Mouse (Mus musculus) heart, postnatal 25 days (tissue): ENCODE measurements around the gene Iqcf6. TPM values are rescaled to one million over a fixed set of nuclear protein-coding genes. Genes with fewer than 3 reads are reported as not detected.
A peak's percentile ranks its signal among the peaks of the same experiment; 100 is the strongest.

ENCODE experiments used
- DNase-seq: peaks from one replicate; pipeline ENCODE4 v3.0.0; 2022; ENCODE audit warnings: low spot score
- intact Hi-C: fragments of 180-260 bp; cut with DNase I; formaldehyde crosslinking; loops from one replicate; pipeline ENCODE4 v1.15.1; 2025
- total RNA-seq, 2 experiments: library from RNA; stranded (reverse); gene quantifications; 2 replicates each; pipeline ENCODE4 v1.2.3; 2021

Iqcf6 gene
- total RNA-seq, 2 experiments from 2014 or later, result not detected

DNA sequence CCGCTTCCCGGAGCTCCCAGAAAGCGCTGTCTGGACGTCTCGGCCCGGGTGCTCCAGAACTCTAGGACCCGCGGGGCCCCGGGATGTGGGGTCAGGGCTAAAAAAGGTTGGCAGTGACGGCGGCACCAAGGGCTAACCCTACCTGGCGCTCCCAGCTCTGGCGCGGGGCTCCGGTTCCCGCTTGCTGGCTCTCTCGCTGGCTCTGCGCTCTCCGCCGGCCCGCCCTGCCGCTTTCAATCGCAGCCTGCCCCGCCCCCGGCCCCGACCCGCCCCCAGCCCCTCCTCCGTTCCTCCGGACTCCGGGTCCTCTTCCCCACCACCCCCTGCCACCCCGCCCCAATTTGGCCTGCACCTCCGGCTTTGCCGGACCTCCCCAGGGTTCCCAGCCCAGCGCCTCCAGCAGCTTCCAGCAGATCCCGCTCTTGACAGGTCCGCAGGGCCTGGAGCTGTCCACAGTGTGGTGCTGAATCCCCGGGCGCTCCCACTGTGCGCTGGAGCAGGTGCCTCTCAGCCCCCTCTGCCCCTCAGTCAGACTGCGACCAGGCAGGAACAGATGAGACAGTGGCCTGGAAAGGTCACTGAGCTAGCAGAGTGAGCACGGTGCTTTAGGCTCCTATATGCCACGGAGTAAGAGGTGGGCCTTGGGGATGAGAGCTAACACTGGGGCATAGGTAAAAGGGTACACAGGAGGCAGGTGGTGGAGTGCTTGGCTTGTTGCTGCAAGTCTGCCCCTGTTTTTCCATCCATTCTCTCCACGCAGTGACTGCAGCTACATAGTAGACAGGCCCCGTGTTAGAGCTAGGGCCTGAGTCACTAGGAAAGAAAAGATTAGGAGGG is 29.7 kb downstream of the Iqcf6 start, which contains the start of gene Grm2:
Gene Grm2, minus strand, starts transcription at position 199 of the 837 bp plus-strand sequence.
- DNase-seq, result no peak
- intact Hi-C loops, result no loop called here

DNA sequence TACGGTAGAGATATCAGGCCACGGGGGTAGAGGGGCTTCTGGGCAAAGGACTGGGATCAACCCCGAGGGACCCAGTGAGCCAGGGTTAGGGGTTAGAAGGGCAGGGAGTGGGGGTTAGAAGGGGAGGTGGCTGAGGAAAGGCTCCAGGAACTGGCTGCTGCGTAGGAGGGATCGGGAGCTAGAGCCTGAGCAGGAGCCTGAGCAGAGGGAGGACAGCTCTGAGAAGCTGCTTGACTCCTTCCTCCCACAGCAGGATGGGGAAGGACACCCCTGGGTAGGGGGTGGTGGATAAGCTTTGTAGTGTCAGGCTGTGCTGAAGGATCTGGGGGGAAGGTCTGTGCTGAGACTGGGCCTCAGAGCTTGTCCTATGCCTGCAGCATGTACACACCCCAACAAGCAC is 30.4 kb downstream of the Iqcf6 start:
- intact Hi-C loops, result no loop called here
- no peak for DNase-seq

DNA sequence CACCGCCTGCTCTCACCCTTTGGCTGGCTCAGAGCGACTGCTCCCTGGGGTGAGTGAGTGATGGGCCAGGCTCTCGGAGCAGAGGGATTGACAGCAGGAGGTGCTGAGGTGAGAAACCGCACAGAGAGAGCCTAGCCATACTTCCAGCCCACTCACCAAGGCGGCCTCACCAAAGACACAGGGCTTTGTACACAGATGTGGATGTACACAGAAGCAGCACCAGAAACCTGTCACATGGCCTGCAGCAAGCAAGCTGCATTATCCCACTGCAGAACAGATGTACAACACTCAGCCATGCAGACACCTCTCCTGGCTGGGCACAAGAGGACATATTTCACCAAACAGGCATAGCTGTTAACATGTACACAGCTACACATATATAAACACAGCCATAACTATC is 31.2 kb downstream of the Iqcf6 start:
- intact Hi-C loops, result no loop called here
- no peak for DNase-seq

DNA sequence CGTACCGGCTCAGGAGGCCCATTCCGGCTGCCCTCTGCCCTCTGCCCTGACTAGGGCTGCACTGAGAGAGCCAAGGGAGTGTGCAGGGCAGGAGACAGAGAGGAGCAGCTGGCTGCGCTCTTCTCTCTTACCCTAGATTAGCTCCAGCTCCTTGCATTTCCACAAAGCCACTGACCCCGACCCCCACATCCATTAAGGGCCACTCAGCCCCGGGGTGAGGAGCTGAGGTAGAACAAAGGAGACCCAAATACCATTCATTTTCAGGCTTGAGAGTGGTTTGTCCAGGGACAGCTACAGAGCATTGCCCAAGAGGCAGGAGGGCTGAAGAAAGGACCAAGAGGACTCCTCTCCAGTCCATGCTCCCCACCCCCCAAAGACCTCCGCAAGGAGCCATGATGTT is 33.1 kb downstream of the Iqcf6 start:
- intact Hi-C loops, result no loop called here
- DNase-seq, result no peak

DNA sequence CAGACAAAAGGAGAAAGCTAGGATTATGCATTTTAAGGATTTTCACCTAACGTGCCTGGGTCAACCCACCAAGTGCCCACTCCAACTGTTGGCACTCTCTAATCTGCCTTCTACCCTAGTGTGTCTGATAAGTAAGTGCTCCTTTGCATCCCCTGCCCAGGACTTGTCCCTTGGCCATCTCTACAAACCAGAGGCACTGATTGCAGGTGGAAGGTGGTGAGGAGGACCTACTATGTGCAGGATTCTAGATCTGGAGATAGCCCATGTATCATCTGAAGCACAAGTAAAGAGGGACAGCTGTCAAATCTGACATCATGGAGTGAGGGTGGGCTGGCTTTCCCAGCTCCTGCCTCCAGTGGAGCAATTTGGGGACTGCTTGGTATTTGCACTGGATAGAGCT is 33.6 kb downstream of the Iqcf6 start:
- intact Hi-C loops, result no loop called here
- no peak for DNase-seq

DNA sequence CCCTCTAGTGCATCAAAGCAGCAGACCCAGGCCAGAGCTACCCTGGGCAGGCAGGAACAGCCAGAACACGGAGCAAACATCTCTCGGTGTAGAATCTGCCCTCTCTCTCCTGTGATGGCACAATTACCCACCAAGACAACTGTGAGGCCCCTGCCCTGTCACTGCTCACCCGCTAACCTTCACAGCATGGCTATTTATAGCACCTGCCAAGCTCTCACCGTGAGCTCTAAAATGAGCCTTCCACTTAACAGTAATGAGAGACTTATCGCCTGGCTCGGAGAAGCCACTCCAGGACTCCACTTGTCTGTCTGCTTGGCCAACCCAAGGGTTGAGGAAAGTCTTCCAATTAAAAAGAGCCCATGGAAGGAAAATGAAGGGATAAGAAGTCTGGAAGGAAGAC is 36.8 kb downstream of the Iqcf6 start:
- intact Hi-C loops, result no loop called here
- no peak for DNase-seq

DNA sequence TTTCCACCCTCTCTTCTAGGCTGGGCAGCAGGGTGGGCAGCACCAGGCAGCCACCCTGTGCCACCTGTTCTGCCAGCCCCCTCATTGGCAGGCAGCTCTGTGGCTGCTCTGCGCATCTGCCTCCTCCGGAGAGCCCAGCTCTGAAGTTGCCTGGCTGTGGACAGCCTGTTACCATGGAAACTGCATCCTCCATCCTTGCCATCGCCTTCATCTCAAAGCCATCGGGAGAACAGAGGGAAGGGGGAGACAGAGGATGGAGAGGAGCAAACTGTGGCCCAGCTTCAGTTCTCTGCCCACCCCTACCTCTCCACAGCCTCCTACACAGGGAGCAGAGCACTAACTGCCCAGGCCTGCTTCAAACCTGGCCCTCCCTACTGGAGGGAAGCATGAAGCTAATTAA is 38.1 kb downstream of the Iqcf6 start:
- intact Hi-C loops, result no loop called here
- DNase-seq, result no peak

DNA sequence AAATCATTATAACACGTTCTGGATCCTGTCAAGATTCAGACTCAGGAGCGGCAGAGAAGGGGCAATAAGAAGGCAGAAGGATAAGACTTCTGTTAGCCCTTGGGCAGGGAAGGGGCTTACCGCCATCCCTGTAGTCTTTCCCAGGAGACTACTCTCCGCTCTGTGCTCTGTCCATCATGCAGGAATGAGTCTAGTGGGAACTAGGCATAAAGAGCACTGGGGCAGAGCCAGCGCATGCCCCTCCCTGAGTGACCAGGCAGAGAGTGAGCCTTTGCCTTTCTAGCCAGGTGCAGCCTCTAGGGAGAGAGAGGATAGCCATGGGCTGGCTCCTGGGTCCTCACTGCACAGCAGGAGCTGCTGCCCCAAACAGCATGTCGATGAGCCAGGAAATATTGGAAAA is 38.5 kb downstream of the Iqcf6 start:
- intact Hi-C loops, result no loop called here
- DNase-seq, result no peak

DNA sequence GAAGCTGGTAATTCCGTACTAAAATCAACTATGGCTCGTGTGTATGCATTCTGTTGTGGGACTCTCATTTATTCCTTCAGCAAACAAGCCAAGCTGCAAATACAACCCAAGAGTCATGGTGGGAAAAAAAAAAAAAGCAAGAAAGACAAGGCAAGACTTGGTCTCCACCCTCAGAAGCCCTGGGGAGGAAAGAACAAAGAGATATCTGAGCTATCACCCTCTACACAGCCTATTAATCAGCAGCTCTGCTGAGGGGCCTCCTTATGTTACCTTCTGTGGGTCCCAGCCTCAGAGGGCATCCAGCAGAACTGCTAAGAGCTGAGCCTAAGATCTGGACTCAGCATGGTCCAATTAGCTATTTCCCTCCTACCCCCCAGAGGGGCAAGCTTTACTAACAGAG is 47.5 kb downstream of the Iqcf6 start:
- no peak for DNase-seq
- intact Hi-C loops, result no loop called here

DNA sequence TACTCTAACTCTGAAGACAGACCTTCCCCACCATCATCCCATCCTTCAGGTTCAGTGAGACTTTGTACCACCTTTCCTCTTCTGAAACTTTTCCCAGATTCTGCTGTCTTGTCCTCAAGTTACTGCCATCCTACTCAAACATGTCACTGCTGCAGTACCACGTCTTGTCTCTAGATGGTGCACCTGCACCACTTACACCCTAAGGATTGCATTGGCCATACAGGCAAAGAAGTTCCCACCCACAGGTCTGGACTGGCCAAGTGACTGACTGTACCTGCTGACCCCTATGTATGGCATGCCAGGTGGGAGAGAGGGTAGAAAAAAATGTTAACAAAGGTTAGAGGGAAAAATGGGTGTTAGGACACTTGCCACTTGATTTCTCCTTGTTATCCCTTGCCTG is 49.1 kb downstream of the Iqcf6 start:
- intact Hi-C loops, result loop anchor here (5.0 kb wide), 1 partner anchor 212 kb away; the partner anchor contains the start of gene Rbm15b

DNA sequence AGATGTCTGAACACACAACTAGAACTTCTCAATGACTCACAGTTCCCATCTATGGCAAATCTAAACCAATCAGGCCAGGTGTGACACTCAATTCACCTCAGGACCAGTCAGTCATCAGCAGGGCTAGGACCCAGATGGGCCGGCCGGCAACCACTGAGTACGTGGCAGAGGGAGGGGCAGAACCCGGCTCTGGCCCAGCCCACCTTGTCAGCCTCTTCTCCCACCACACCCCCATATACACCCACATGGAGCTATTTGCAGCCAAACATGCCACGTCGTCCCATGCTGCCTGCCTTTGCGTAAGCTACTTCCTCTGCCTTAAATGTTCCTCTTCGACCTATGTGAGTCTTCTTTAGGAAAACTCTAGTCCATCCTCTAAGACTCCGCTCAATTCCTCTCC is 49.6 kb downstream of the Iqcf6 start:
- intact Hi-C loops, result loop anchor here (5.0 kb wide), 1 partner anchor 211 kb away; the partner anchor contains the start of gene Rbm15b
- no peak for DNase-seq

More for the DNA sequence above, 49.1 kb downstream of the Iqcf6 start:
- peak; percentile 55 for DNase-seq

DNA sequence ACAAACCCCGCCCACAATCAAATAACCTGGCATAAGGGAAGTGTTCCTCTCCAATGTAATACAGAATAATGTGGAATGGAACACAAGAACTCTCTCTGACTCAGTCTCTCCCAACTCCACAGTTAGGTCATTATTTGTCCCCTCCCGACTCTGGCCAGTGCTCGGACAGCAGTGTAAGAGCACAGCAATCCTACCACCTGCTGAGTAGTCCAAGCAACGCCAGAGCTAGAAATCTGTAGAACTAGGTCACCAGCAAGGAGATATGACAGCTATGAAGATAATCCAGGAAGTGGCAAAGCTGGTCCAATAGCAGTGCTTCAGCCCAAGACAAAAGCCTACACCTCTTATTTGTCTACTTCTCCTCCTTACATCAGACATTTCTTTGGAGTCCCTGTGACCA is 50.2 kb downstream of the Iqcf6 start:
- no peak for DNase-seq
- intact Hi-C loops, result loop anchor here (5.0 kb wide), 1 partner anchor 211 kb away; the partner anchor contains the start of gene Rbm15b

Other genes with a start within 250 kb of the Iqcf6 start
- 100 to 1,000 TPM; 296 to 309 TPM for gene Rpl29, start 197.1 kb upstream of the Iqcf6 start, total RNA-seq
- gene Acy1, start 188.3 kb upstream of the Iqcf6 start, total RNA-seq, result 10 to 100 TPM; 22.4 to 28.6 TPM
- gene Abhd14b, start 179.1 kb upstream of the Iqcf6 start, total RNA-seq, result 1 to 10 TPM; 6.3 to 6.7 TPM
- 10 to 100 TPM; 20.2 to 21.3 TPM for gene Abhd14a, start 178.9 kb upstream of the Iqcf6 start, total RNA-seq
- gene Pcbp4, start 173.3 kb upstream of the Iqcf6 start, total RNA-seq, result 10 to 100 TPM; 70.7 to 81.8 TPM
- gene Gpr62, start 160.6 kb upstream of the Iqcf6 start, total RNA-seq, result not detected
- 10 to 100 TPM; 19.7 to 23.5 TPM for gene Rrp9, start 150.6 kb upstream of the Iqcf6 start, total RNA-seq
- 10 to 100 TPM; 30.1 to 33.5 TPM for gene Parp3, start 149.6 kb upstream of the Iqcf6 start, total RNA-seq
- gene Iqcf1, start 126.6 kb upstream of the Iqcf6 start, total RNA-seq, result not detected
- not detected for gene Iqcf5, start 112.0 kb upstream of the Iqcf6 start, total RNA-seq
- not detected for gene Iqcf3, start 65.0 kb upstream of the Iqcf6 start, total RNA-seq
- gene Iqcf4, start 55.6 kb upstream of the Iqcf6 start, total RNA-seq, result not detected
- gene Grm2, start 29.5 kb downstream of the Iqcf6 start, total RNA-seq, result not detected
- 10 to 100 TPM; 41.7 to 44.0 TPM for gene Tex264, start 59.3 kb downstream of the Iqcf6 start, total RNA-seq
- gene Rad54l2, start 162.6 kb downstream of the Iqcf6 start, total RNA-seq, result 1 to 10 TPM; 9.0 to 9.6 TPM
- 10 to 100 TPM; 23.3 to 29.6 TPM for gene Dcaf1, start 195.3 kb downstream of the Iqcf6 start, total RNA-seq